Mouse (Mus musculus) heart, adult 9 months (tissue): ENCODE measurements at regions not wholly inside any gene's neighbourhood (a gene's known extent, or its start where the extent isn't known, plus 50 kb on each side); places are given as distances from the start of the nearest gene placed in this dataset.

Experiments used
- DNase-seq, 2 experiments: peaks; one replicate each; pipeline ENCODE4 v3.0.0; 2022; ENCODE audit warnings: low spot score in 2 of 2

- no peak for DNase-seq
Measured at GRCm38 (mm10) chr12:10571643-10572377, 181.2 kb downstream of the Rdh14 start.

DNA sequence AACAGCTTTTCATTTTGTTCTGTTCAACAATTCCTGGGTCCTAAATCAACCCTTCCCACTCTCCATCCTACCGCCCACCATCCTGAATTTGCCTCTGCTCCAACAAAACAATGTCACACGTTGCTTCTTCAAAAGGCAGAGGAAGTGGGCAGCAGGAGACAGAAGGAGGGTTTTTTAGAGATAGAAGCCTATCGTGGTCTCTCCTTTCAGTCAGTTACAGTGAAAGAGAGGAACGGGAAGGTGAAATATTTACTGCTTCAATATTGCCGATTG, 181.7 kb downstream of the Rdh14 start:
- DNase-seq, result no peak

DNA sequence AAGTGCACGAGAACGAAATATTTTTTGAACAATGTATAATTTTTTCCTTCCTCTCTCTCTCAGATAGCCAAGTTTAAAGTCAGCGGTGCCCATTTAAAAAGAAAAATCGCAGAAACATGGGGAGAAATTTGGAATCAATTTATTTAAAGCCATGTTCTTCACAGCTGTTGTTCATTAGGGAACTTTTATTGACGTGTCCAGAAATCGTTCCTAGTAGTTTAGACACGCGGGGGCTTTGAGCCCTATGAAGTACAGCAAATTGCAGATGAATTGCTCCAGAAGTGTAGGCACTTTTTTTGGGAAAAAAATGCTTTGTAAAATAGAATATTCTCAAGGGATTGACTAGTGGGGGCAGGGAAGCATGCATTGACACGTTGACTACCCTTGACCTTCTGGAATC, 182.8 kb downstream of the Rdh14 start:
- no peak for DNase-seq

- DNase-seq, result no peak
Measured at GRCm38 (mm10) chr12:10582840-10583614, 192.5 kb downstream of the Rdh14 start.

- no peak for DNase-seq
Measured at GRCm38 (mm10) chr12:10584026-10584425, 193.5 kb downstream of the Rdh14 start.

DNA sequence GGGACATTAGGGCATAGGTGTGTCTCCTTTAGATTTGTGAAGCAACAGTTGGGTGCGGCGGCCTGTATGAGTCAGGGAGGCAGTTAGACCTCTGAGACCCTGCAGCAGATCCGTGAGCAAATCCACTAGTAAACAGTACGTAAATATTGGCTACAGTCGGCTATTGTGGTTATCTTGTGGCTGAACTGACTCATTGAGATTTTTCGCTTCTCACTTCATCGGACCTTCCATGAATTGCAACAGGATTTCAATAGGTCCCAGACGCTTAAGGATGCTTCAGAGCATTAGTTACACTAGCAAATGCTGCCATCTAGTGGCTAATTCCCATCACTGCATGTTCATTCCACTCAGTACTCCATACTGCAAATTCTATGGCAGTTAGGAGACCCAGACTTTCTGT, 199.0 kb downstream of the Rdh14 start:
- peak; percentile 17 to 55 for DNase-seq

DNA sequence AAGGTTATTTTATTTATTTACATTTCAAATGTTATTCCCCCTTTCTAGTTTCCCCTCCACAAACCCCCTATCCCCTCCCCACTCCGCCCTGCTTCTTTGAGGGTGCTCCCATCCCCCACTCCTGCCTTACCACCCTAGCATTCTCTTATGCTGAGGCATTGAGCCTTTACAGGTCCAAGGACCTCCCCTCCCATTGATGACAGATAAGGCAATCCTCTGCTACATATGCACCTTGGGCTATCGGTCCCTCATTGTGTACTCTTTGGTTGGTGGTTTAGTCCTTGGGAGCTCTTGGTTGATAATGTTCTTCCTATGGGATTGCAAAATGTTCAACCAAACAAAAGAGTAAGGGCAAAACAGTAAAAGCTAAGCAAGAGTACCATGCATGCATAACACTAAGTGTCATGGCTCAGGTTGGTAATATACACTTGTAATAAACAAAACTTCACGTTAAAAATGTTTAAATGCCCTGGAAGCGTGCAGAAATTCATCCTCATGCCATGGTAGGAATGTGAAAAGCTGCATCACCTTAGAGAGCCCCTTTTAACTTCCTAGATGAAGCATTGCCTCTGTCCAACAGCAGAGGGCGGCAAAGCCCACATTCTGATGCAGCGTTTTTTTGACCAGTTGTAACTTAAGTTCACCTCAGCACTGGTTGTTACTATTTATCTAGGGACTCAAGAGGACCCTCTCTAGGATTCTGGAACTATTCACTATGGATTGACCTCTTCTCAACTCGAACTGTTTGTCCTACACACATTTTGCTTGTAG, 207.6 kb downstream of the Rdh14 start:
- DNase-seq, result peak in 1 of 2 experiments; percentile 10

GRCm38 (mm10) chr12:10600111-10600510, 209.5 kb downstream of the Rdh14 start:
- no peak for DNase-seq

GRCm38 (mm10) chr12:10618319-10618718, 227.7 kb downstream of the Rdh14 start:
- DNase-seq, result no peak

DNA sequence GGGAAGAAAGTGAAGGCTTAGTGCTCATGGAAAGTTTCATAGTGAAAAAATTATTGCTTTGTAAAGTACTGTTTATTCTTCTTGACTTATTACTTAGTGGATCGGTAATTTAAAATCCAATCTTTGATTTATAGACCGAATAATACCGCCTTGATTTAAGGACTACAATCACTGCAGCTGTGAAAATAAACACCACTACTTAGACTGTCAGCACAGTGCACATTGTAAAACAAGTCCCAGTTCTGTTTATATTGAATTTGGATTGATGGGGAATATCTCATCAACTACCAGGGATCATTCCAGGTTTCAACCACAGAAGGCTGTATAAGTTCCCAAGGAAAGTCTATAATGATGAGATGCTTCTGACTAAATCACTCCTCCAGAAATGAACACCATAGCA, 230.0 kb downstream of the Rdh14 start:
- DNase-seq, result no peak

GRCm38 (mm10) chr12:10638591-10638990, 248.0 kb downstream of the Rdh14 start:
- DNase-seq, result no peak

DNA sequence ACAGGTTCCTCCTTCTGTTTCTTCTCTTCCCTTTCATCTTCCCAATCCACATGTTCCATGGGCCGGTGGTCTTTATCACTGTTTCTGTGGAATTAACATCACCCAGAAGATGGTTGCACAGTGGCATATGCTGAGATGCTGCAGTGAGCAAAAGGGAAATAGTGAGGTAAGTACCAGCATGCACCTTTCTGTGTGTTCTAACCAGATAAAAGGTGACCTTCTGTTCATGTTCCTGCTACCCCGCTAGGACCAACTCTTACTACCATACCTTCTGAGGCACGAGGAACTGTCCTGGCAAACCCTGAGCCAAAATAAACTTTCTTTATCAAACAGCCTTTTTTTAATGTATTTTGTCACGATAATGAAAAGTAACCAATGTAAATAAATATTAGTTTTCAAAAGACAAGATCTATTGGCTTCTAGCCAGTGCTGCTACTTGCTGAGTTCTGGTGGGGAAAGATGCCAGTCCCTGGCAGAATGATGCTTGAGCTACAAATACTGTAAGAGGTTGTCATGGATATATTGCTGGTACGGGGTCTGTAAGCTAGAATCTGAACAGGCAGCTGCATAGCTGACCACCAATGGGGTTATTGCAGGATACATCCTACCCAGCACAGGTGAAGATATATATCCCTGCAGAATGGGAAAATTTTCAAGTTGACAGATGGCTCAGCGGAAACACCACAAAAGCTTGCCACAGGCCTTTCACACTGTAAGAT, 264.1 kb downstream of the Rdh14 start:
- no peak for DNase-seq

GRCm38 (mm10) chr12:10655185-10655544, 264.6 kb downstream of the Rdh14 start:
- no peak for DNase-seq

DNA sequence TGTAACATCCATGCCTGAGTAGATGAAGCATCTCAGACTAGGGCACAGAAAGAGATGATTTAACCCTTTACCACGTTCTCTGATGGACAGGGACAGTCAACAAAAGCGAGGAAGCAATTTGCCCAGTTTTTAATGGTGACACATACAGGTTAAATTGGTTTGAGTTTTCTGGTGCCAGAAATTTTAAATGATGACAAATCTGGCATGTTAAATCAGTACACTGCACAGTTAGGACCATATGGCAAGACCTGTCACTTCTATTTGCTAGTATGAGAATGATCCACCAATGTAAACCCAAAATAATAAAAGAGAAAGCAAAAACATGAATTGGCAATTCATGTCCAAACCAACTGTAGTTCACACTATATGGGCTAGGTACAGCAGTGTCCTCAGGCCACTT, 268.3 kb downstream of the Rdh14 start:
- no peak for DNase-seq

DNA sequence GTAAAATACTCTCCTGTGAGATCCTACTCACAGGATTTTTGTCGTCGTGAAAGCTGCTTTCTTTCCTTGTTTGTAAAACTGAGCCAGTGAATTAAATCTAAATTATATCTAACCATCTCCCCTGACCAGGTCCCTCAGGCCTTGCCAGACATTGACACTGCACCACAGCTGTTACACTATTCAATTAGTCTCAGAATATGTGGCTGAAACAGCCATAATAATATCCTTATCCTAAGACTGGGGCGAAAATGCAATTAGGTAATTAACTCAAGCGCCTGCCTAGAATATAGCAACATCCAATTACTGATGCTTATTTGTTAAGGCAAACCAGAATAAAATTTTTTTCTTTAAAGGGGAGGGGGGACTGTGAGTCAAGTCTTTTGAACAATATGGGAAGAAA, 296.2 kb downstream of the Rdh14 start:
- DNase-seq, result no peak
